Mouse (Mus musculus) megakaryocyte-erythroid progenitor cell, adult 5-6 weeks (primary cell): ENCODE results near the gene Chd4. TPM values are rescaled to one million over a fixed set of nuclear protein-coding genes. Genes with fewer than 3 reads are reported as not detected.
A peak's percentile ranks its signal among the peaks of the same experiment; 100 is the strongest.

Experiments used
- ATAC-seq: replicated peaks from 2 replicates; pipeline ENCODE4 v1.8.0; 2016; ENCODE audit warnings: mild to moderate bottlenecking, inconsistent platforms; ENCODE audit not compliant: severe bottlenecking, poor library complexity, low FRiP score, low TSS enrichment
- total RNA-seq, 2 experiments: library from RNA; stranded (forward) in 1 of 2; stranded (reverse) in 1 of 2; fragments of 200-1000, 215-1000 nt in 1 of 2; fragments of >200 nt in 1 of 2; fragmentation: Nextera tagmentation in 1 of 2; gene quantifications; 2 replicates each; pipeline ENCODE4 v1.2.3; 2014 to 2017

Chd4 gene
- total RNA-seq, 2 experiments from 2014 or later = 153 to 438 TPM

DNA sequence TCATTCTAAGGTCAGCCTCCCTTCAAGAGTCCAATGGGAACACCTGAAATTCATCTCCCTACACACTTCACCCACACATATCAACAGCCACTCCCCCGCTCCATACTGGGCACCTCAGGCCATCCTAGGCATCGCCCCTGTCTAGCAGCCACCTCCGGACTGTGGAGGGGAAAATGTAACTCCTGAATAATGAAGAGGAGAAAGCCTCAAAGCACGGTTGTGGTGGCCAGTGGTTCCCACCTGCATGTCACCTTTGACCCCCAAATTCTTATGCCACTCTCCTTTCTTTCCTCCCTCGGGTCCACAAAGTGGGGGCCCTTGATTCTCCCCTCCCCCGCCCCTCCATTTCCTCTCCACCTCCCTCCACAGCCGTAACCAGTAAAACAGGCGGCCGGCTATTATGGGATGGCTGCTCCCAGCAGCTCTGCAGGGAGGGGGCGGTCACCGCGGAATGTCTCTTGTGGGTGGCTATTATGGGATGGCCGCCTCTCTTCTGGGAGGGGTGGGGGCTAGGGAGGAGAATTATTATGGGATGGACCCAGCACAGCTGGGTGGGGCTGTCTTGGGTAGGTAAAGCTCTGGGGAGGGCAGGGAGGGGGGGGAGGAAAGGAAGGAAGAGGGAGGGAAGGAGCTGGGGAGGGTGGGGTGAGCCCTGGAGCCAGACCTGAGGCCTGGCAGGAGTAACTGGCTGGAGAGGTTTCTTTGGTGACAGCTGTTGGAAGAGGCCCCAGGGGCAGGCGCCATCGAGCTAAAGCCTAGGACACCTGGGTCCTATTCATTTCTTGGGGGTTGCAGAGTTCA lies 6.1 kb upstream of the Chd4 start:
- peak; percentile 57 for ATAC-seq

GRCm38 (mm10) chr6:125090341-125091085 lies 5.3 kb upstream of the Chd4 start:
- ATAC-seq = no peak

DNA sequence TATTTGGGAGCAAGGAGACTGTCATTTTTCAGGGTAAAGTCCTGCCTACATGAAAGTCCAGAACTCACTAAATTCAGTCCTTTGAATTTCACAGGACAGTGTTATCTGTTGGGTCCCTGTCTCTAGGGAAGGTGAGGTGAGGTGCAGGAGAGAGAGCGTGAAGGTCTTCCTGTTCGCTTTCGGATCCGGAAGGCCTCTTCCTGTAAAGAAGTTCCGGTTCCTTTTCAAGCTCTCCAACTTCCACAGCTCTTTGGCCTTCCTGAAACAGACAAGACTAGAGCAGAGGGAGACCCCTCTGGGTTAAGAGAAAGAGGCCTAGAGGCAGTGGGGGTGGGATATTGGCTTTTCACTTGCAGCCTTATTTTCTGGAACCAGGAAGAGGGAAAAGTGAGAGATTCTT lies 3.4 kb upstream of the Chd4 start:
- ATAC-seq = no peak

DNA sequence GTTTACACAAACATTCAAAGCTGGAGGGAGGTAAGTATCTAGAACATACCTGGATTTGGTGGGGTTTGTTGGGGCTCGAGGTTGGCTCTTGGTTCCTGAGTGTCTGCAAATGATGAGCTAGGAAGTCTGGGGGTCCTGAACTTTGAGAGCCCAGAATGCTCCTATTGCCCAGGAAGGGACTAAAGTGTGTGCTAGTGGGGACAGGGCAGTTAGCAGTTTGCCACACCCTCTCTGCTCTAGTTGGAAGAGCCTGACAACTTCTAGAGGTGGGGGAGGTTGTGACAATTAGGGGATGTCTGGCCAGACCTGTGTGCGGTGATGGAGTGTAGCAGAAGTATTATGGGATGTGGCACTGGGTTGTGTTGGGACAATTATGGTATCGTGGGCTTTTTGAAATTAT lies 938 bp upstream of the Chd4 start:
- ATAC-seq = no peak

- no peak for ATAC-seq
Measured at GRCm38 (mm10) chr6:125096279-125096596, 457 bp downstream of the Chd4 start.

GRCm38 (mm10) chr6:125096597-125097345 lies 990 bp downstream of the Chd4 start:
- no peak for ATAC-seq

GRCm38 (mm10) chr6:125097346-125097689 lies 1.5 kb downstream of the Chd4 start:
- ATAC-seq = no peak

GRCm38 (mm10) chr6:125097951-125098350 lies 2.2 kb downstream of the Chd4 start:
- no peak for ATAC-seq

DNA sequence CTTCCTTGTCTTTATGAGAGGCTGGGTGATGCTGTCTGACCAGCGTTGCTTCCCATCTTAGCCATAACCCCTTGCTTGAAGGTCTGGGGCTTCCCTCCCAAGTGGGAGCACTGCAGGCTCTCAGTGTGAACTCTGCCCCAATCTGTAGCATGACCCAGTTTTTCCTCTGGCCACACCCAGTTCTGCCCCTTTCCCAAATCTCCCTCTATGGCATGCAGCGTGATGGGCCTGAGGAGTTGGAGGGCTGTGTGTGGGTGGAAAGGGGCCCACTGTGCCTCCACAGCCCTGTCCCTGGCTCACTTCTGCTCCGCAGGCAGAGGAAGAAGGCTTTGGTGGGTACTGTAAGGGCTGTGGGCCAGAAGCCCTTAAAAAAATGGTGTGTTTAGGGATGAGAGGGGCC lies 2.7 kb downstream of the Chd4 start:
- ATAC-seq = no peak

DNA sequence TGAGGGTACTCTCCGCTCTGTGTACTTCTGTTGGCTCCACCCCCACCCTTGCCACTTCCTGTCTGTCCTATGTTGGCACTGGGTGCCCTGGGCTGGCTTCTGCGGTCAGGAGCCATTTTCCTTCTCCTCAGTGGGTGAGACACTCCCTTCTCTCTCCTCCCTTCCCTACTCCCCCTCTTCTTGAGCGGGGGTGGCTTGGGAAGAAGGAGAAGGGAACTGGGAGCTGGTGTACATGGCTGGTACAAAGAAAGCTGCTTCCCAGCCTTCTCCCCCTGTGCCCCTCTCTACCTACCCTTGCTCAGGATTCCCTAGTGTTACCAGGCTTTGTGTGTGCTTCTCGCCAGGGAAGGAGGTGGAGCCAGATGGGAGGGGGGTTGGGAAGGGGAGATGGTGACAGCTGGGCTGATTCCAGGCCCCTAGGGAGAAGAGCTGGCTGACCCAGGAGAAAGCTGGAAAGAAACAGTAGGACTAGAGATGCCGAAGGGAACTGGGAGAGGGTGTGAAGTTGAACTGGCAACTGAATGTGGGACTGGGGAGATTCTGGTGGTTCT lies 3.7 kb downstream of the Chd4 start:
- peak; percentile 30; the same call in 1 of the 2 replicates for ATAC-seq

DNA sequence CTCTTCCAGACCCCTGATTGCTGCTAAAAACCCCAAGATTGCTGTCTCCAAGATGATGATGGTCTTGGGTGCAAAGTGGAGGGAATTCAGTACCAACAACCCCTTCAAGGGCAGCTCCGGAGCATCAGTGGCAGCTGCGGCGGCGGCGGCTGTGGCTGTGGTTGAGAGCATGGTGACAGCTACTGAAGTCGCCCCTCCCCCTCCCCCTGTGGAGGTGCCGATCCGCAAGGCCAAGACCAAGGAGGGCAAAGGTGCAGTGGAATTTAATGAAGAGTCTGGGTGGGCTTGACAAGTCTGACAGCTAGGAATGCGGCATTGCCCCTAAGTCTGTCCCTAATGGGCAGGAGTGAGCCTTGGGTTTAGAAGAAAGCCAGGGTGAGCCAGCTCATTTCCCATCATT lies 5.7 kb downstream of the Chd4 start:
- ATAC-seq = no peak

DNA sequence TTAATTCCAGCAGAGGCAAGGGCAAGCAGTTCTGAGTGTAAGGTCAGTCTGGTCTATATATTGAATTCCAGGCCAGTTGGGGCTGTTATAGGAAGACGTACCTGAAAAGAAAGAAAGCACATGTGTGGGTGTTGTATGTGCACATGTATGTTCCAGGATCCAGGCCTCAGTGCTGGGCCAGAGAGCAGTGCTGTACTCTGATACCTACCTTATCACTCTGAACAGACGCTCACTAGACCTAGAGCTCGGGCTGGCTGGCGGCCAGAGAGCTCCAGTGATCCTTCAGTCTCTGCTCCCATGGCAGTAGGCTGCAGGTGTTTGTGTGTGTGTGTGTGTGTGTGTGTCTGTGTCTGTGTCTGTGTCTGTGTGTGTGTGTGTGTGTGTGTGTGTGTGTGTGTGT lies 8.4 kb downstream of the Chd4 start:
- peak; percentile 91 for ATAC-seq

GRCm38 (mm10) chr6:125107705-125108104 lies 11.9 kb downstream of the Chd4 start:
- no peak for ATAC-seq

DNA sequence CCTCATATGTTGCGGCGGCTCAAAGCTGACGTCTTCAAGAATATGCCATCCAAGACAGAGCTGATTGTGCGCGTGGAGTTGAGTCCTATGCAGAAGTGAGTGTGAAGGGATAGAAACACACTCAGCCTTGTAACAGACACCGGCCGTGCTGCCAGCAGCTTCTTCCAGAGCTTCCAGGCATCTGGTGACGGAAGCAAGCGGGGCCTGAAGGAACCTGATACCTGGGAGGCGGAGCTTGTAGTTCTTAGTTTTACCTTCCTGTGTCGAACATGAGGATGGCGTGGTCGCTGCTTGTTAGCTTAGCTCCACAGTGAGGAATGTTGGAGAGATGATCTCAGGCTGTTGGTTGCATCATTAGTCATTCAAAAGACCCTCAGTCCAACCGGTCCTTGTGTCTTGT lies 13.6 kb downstream of the Chd4 start:
- no peak for ATAC-seq

DNA sequence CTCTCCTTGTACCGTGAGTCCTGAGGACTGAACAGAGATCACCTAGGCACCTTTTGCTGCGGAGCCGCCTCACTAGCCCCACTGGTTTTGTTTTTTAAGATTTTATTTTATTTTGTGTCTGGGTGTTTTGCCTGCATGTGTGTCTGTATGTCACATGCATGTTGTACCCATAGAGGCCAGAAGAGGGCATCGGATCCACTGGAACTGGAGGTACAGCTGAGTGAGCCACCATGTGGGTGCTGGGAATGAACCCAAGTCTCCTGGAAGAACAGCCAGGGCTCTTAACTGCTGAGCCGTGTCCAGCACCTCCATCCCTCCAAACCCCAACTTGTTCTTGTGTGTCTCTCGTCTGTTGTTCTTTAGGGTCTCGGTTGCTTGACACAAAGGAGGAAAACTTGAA lies 15.1 kb downstream of the Chd4 start:
- peak; percentile 78 for ATAC-seq

DNA sequence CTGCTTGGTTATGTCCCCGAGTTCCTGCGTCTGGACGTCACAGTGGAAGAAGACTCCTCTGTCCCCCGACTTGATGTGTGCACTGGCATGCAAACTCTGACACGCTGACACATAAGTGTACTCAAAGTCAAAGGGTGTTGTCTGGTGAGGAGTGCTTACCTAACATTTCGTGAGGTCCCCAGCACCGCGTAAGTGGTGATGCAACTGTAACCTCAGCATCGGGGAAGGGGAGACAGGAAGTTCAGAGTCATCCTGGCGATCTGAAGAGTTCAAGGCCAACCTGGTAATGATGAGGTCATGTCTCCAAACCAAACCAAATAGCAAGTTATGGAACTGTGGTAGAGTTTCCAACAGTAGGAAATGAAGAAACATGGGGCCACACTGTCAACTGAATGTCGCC lies 16.8 kb downstream of the Chd4 start:
- ATAC-seq = no peak

DNA sequence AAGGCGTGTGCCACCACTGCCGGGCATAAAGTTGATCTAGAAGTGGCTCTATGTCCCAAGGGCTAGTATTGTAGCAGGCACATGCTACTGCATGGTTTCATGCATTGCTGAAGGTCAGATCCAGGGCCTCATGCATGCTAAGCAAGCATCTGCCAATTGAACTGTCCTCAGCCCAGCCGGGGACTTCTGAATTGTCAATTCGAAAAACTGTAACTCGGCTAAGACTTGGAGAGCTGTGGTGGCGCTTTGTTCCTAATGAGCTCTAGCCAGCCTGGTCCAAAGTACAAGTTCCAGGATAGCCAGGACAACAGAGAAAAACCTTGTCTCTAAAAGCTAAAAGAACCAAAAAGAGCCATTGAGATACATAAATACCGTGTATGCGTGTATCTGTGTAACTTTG lies 23.6 kb downstream of the Chd4 start:
- ATAC-seq = no peak

DNA sequence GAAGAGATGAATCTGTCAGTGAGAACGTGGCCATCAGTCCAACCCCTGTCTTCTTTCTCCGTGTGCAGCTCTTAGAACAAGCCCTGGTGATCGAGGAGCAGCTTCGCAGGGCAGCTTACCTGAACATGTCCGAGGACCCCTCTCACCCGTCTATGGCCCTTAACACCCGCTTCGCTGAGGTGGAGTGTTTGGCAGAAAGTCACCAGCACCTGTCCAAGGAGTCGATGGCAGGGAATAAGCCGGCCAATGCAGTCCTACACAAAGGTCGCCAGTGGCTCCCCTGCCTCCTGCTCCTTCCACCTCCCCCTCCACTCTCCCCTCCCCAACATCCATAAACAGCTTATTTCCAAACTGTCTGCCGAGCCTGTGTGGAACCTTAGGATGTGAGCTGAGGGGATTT lies 32.9 kb downstream of the Chd4 start:
- no peak for ATAC-seq

DNA sequence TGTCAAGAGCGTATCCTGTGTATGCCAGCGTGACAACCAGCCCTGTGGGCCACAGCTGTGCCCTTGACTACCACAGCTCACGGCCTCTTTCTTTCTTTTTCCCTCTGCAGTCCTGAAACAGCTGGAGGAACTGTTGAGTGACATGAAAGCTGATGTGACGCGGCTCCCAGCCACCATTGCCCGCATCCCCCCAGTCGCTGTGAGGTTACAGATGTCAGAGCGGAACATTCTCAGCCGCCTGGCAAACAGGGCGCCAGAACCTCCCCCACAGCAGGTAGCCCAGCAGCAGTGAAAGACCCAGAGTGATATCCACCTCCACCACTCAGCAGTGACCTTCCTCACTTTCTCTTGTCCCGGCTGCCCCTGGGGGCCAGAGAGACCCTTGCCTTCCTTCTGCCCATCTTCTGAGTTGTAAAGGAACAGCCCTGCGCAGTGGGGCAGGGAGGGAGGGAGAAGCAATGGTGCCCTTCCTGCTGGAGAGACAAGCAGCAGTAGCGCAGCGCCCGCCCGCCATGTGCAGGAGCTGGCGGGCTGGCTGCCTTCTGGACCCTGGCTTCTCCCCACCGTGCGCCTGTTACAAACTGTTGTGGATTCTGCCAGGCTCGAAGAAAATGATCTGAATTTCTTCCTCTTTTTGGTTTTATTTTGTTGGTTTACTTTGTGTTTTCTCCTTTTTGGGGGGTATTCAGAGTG lies 34.1 kb downstream of the Chd4 start:
- no peak for ATAC-seq
